Mouse (Mus musculus) induced T-regulatory cell, adult 2 months (primary cell): Measurements from ENCODE around the gene 1500015O10Rik.

Experiments
- DNase-seq: peaks from one replicate; pipeline ENCODE4 v3.0.0-alpha.2; 2012; ENCODE audit warnings: low read depth

1500015O10Rik gene

GRCm38 (mm10) chr1:43774126-43774525 is 43.7 kb downstream of the 1500015O10Rik start:
- no peak for DNase-seq

DNA sequence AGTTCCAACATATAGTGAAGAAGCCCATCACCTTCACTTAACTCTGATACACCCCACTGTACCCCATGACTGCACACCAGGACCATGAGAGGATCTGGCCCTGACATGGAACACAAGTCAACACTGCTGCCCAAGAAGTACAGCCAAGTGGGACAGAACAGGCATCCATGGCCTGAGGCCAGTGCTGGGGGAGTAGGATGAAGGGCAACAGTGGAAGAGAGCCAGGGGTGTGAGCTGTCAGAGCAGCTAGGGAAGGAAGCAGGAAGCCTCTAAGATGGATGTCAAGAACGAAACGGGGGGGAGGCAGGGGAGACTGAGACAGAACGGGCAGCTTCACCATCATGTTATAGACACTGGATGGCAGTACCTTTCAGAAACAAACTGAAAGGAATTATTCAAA is 45.7 kb downstream of the 1500015O10Rik start:
- DNase-seq, result no peak

DNA sequence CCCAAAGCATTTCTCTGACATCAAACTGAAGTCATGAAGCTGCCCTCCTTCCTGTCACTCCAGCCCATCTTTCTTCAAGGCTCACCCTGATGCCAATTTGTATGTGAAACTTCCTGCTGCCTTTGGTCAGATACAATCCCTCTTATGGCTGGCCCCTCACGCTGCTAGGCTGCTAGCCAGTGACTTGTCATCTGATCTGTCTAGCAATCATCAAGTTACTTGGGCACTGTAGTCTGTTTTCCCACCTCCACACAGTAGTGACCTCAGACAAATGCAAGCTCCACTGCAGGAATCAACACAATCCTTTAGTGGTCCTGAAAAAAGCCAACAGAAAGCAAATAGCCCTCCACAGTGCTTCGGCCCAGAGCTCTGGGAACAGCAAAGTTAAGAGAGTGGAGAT is 50.8 kb downstream of the 1500015O10Rik start:
- DNase-seq, result no peak

GRCm38 (mm10) chr1:43781672-43782071 is 51.3 kb downstream of the 1500015O10Rik start:
- DNase-seq, result no peak

- DNase-seq, result no peak
These were observed 52.3 kb downstream of the 1500015O10Rik start for GRCm38 (mm10) chr1:43782680-43783079.

- no peak for DNase-seq
These were observed 52.8 kb downstream of the 1500015O10Rik start for GRCm38 (mm10) chr1:43783186-43783585.

- no peak for DNase-seq
These were observed 54.9 kb downstream of the 1500015O10Rik start for GRCm38 (mm10) chr1:43785316-43785715.

DNA sequence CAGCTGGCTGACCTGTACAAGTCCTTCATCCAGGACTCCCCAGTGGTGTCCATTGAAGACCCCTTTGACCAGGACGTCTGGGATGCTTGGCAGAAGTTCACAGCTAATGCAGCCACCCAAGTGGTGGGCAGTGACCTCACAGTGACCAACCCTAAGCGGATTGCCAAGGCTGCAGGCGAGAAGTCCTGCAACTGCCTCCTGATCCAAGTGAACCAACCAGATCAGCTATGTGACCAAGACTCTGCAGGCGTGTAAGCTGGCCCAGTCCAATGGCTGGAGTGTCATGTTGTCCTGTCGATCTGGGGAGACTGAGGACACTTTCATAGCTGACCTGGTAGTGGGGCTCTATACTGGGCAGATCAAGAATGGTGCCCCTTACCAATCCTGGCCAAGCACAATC is 56.3 kb downstream of the 1500015O10Rik start:
- DNase-seq, result no peak

GRCm38 (mm10) chr1:43789765-43790164 is 59.4 kb downstream of the 1500015O10Rik start:
- no peak for DNase-seq
